Mouse (Mus musculus) gastrocnemius, postnatal 10 days (tissue): ENCODE data around the gene Emp2. TPM values are rescaled to one million over a fixed set of nuclear protein-coding genes. Genes with fewer than 3 reads are reported as not detected.

ENCODE experiments used
- microRNA-seq, 2 experiments: library from miRNA; unstranded; fragments of <30 nt; microRNA quantifications; one replicate each; pipeline ENCODE4 v1.2.0; 2021
- total RNA-seq, 2 experiments: library from RNA; stranded (reverse); gene quantifications; 2 replicates each; pipeline ENCODE4 v1.2.3; 2021

Gene Emp2
- total RNA-seq, 2 experiments from 2014 or later: 12.3 to 14.4 TPM

Small RNA genes within 50 kb of the gene (microRNA-seq; reads per million reads assigned to microRNA genes)
- 0 reads per million in 2 experiments for gene Gm22932

Other genes starting within 250 kb of the Emp2 start
- gene Rpl39l, start 143.7 kb downstream of the Emp2 start, total RNA-seq: 1 to 10 TPM in 1 of 2 experiments, not detected in 1; 1.0 TPM
- gene Atf7ip2, start 121.3 kb downstream of the Emp2 start, total RNA-seq: not detected
- gene Tekt5, start 81.5 kb upstream of the Emp2 start, total RNA-seq: under 1 TPM; 0.23 to 0.31 TPM
- gene Nubp1, start 98.0 kb upstream of the Emp2 start, total RNA-seq: 1 to 10 TPM; 7.8 to 8.5 TPM
- gene Tvp23a, start 133.4 kb upstream of the Emp2 start, total RNA-seq: 1 to 10 TPM; 1.2 TPM
- gene Ciita, start 166.1 kb upstream of the Emp2 start, total RNA-seq: under 1 TPM; 0.14 to 0.21 TPM
- gene Dexi, start 229.1 kb upstream of the Emp2 start, total RNA-seq: 10 to 100 TPM; 26.8 to 30.3 TPM
- 10 to 100 TPM; 24.5 to 25.8 TPM for gene Clec16a, start 231.4 kb upstream of the Emp2 start, total RNA-seq